Mouse (Mus musculus): ENCODE measurements around the gene Pip4p1. TPM values are rescaled to one million over a fixed set of nuclear protein-coding genes. Genes with fewer than 3 reads are reported as not detected.
"Not testable (repeated sequence)": the region's sequence is repeated elsewhere in the genome, so short reads cannot be mapped to it uniquely, and the experiment has no call there.

Gene Pip4p1
- polyA plus RNA-seq (2014; fragmentation: Nextera tagmentation; extraction: Ambion mirVana), result 30.3 and 33.6 TPM in 2 replicates

GRCm38 (mm10) chr14:50930754-50931492 is at the start of gene Pip4p1, which contains the start of gene Pnp:
TSS of gene Pip4p1 (minus strand) at chr14:50930856.
TSS of gene Pnp (plus strand) at chr14:50931082.
- peak within 1 kb of the TSS; percentile 97 for H3K4me3 ChIP-seq (ENCODE audit: low read depth, low read length)
- H3K4me2 ChIP-seq, result peak within 1 kb of the TSS; percentile 87
- peaks cover 24% of the 10 kb centered on the region for H3K36me3 ChIP-seq (ENCODE audit: control insufficient read depth, insufficient read depth, low read length)
- H3K9ac ChIP-seq (ENCODE audit: low read depth, low read length), result peak within 1 kb of the TSS; percentile 97
- H3K9me3 ChIP-seq (replicated peaks; ENCODE audit: control insufficient read depth, low read length), result no peaks in the 10 kb centered on the region
- peak within 1 kb of the TSS; percentile 89 for H3K27ac ChIP-seq (ENCODE audit: low read depth, low read length)
- peak; percentile 100 for ATAC-seq (replicated peaks; ENCODE audit: insufficient number of reproducible peaks, low FRiP score, low TSS enrichment)
- WGBS (ENCODE audit: insufficient replicate concordance), result under 1% methylated on average over 67 of the region's 68 CpGs
- H3K4me1 ChIP-seq (ENCODE audit: control insufficient read depth, insufficient read depth, low read length), result peaks cover 7% of the 10 kb centered on the region
- H3K27me3 ChIP-seq (ENCODE audit: control insufficient read depth, insufficient read depth, low read length), result no peaks in the 10 kb centered on the region

GRCm38 (mm10) chr14:50979631-50980030 is 49.0 kb upstream of the Pip4p1 start:
- H3K36me3 ChIP-seq (ENCODE audit: control insufficient read depth, insufficient read depth, low read length), result no peaks in the 10 kb centered on the region
- ATAC-seq (replicated peaks; ENCODE audit: insufficient number of reproducible peaks, low FRiP score, low TSS enrichment), result no peak
- no peaks in the 10 kb centered on the region for H3K27me3 ChIP-seq (ENCODE audit: control insufficient read depth, insufficient read depth, low read length)
- H3K4me2 ChIP-seq, result no peak overlapping the region
- no peaks in the 10 kb centered on the region for H3K4me1 ChIP-seq (ENCODE audit: control insufficient read depth, insufficient read depth, low read length)
- no peak overlapping the region for H3K9ac ChIP-seq (ENCODE audit: low read depth, low read length)
- H3K9me3 ChIP-seq (replicated peaks; ENCODE audit: control insufficient read depth, low read length), result no peaks in the 10 kb centered on the region; the same call in 1 of the 2 replicates
- no peak overlapping the region for H3K27ac ChIP-seq (ENCODE audit: low read depth, low read length)
- H3K4me3 ChIP-seq (ENCODE audit: low read depth, low read length), result no peak overlapping the region

GRCm38 (mm10) chr14:50978451-50978850 is 47.8 kb upstream of the Pip4p1 start:
- 79% methylated on average over 6 of the region's 6 CpGs for WGBS (ENCODE audit: insufficient replicate concordance)
- not testable (repeated sequence) for ATAC-seq (replicated peaks; ENCODE audit: insufficient number of reproducible peaks, low FRiP score, low TSS enrichment)

DNA sequence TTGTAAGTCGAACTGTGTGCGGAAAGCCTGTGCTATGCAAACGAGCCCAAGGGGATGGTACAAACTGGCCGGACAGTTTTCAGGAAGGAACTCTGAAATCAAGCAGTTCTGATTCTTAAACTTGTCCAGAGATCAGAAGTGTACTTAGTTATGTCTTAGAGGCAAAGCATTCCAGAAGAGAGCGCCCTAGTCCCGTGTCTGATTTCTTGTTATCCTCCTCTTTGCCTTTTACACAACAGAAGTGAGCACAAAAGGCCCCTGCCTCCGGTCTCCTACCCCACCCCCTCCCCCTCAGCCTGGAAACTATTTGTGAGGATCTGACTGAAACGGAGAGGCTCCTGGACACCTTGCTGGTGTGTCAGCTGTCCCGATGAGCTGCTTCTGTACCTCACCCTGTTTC is 46.0 kb upstream of the Pip4p1 start:
- Histone ChIP-seq H3K4me3 (ENCODE audit: low read depth, low read length) (no peak overlapping the region), H3K4me2 (peak overlapping the region; percentile 32), H3K9me3 (replicated peaks; ENCODE audit: control insufficient read depth, low read length) (no peaks in the 10 kb centered on the region), H3K4me1 (ENCODE audit: control insufficient read depth, insufficient read depth, low read length) (no peaks in the 10 kb centered on the region), H3K27ac (ENCODE audit: low read depth, low read length) (no peak overlapping the region), H3K36me3 (ENCODE audit: control insufficient read depth, insufficient read depth, low read length) (no peaks in the 10 kb centered on the region), H3K27me3 (ENCODE audit: control insufficient read depth, insufficient read depth, low read length) (no peaks in the 10 kb centered on the region), H3K9ac (ENCODE audit: low read depth, low read length) (no peak overlapping the region)
- peak; percentile 58; the same call in 1 of the 2 replicates for ATAC-seq (replicated peaks; ENCODE audit: insufficient number of reproducible peaks, low FRiP score, low TSS enrichment)
- 25% methylated on average over 9 of the region's 9 CpGs for WGBS (ENCODE audit: insufficient replicate concordance)

More at GRCm38 (mm10) chr14:50978451-50978850, 47.8 kb upstream of the Pip4p1 start:
- not testable (repeated sequence) for H3K4me3 ChIP-seq (ENCODE audit: low read depth, low read length); H3K9ac ChIP-seq (ENCODE audit: low read depth, low read length); H3K36me3 ChIP-seq (ENCODE audit: control insufficient read depth, insufficient read depth, low read length); H3K4me1 ChIP-seq (ENCODE audit: control insufficient read depth, insufficient read depth, low read length); H3K27me3 ChIP-seq (ENCODE audit: control insufficient read depth, insufficient read depth, low read length); H3K9me3 ChIP-seq (replicated peaks; ENCODE audit: control insufficient read depth, low read length); H3K4me2 ChIP-seq; H3K27ac ChIP-seq (ENCODE audit: low read depth, low read length)

- Histone ChIP-seq H3K4me3 (ENCODE audit: low read depth, low read length) (no peak overlapping the region), H3K9me3 (replicated peaks; ENCODE audit: control insufficient read depth, low read length) (no peaks in the 10 kb centered on the region), H3K36me3 (ENCODE audit: control insufficient read depth, insufficient read depth, low read length) (no peaks in the 10 kb centered on the region), H3K4me1 (ENCODE audit: control insufficient read depth, insufficient read depth, low read length) (no peaks in the 10 kb centered on the region), H3K9ac (ENCODE audit: low read depth, low read length) (no peak overlapping the region), H3K4me2 (no peak overlapping the region), H3K27ac (ENCODE audit: low read depth, low read length) (no peak overlapping the region), H3K27me3 (ENCODE audit: control insufficient read depth, insufficient read depth, low read length) (no peaks in the 10 kb centered on the region)
- no peak for ATAC-seq (replicated peaks; ENCODE audit: insufficient number of reproducible peaks, low FRiP score, low TSS enrichment)
- 45% methylated on average over 5 of the region's 5 CpGs for WGBS (ENCODE audit: insufficient replicate concordance)
Observed at GRCm38 (mm10) chr14:50975001-50975400, 44.3 kb upstream of the Pip4p1 start.

DNA sequence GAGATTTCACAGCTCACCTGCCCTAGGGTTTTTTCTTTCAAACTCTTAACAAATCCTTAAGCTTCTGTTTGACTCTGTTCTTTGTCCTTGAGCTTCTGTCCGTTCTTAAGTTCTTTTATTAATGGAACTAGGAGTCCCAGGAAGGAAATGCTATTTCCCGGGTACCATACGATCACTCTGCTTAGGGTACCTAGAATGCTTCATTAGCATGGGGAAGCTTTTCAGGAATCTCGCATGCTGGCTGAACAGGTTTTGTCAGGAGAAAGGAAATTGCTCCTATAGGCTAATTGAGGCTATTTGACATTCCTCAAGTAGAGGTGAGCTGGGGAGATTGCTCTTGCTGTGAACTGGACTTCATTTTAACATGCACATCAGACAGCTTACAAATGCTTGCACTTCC is 43.0 kb upstream of the Pip4p1 start:
- H3K9ac ChIP-seq (ENCODE audit: low read depth, low read length), result no peak overlapping the region
- no peak overlapping the region for H3K27ac ChIP-seq (ENCODE audit: low read depth, low read length)
- no peaks in the 10 kb centered on the region for H3K9me3 ChIP-seq (replicated peaks; ENCODE audit: control insufficient read depth, low read length)
- no peak overlapping the region for H3K4me2 ChIP-seq
- 43% methylated on average over 4 of the region's 4 CpGs for WGBS (ENCODE audit: insufficient replicate concordance)
- H3K36me3 ChIP-seq (ENCODE audit: control insufficient read depth, insufficient read depth, low read length), result no peaks in the 10 kb centered on the region
- no peak for ATAC-seq (replicated peaks; ENCODE audit: insufficient number of reproducible peaks, low FRiP score, low TSS enrichment)
- no peaks in the 10 kb centered on the region for H3K27me3 ChIP-seq (ENCODE audit: control insufficient read depth, insufficient read depth, low read length)
- no peak overlapping the region for H3K4me3 ChIP-seq (ENCODE audit: low read depth, low read length)
- no peaks in the 10 kb centered on the region for H3K4me1 ChIP-seq (ENCODE audit: control insufficient read depth, insufficient read depth, low read length)

DNA sequence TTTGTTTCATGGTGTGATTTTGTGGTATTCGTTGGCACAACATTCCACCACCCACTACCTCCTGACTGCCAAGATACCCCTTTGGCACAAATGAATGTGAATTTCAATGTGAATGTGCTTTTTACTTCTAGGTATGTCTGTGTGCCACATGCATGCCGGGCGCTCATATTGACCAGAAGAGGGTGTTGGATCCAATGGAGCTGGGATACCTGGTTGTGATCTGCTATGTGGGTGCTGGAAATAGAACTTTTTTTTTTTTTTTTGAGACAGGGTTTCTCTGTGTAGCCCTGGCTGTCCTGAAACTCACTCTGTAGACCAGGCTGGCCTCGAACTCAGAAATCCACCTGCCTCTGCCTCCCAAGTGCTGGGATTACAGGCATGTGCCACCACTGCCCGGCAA is 42.4 kb upstream of the Pip4p1 start:
- H3K4me3 ChIP-seq (ENCODE audit: low read depth, low read length); H3K9me3 ChIP-seq (replicated peaks; ENCODE audit: control insufficient read depth, low read length); H3K4me2 ChIP-seq; H3K4me1 ChIP-seq (ENCODE audit: control insufficient read depth, insufficient read depth, low read length); H3K27ac ChIP-seq (ENCODE audit: low read depth, low read length); ATAC-seq (replicated peaks; ENCODE audit: insufficient number of reproducible peaks, low FRiP score, low TSS enrichment); H3K27me3 ChIP-seq (ENCODE audit: control insufficient read depth, insufficient read depth, low read length); H3K9ac ChIP-seq (ENCODE audit: low read depth, low read length); H3K36me3 ChIP-seq (ENCODE audit: control insufficient read depth, insufficient read depth, low read length): not testable (repeated sequence)
- 86% methylated on average over 5 of the region's 5 CpGs for WGBS (ENCODE audit: insufficient replicate concordance)

DNA sequence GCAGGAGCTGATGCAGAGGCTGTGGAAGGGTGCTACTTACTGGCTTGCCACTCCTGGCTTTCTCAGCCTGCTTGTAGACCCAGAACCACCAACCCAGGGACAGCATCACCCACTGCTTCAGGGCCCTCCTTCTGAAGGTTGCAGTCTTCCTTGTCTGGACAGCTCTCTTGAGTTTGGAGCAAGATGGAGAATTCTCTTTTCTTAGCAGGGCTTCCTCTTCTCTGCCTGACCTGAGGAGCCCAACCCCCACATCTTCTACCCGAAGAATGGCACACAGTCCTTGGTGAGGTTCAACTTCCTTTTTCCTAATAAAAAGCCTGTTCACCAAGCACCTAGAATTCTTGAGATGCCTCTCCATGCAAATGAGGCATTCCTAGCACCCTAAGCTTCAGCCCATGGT is 40.2 kb upstream of the Pip4p1 start:
- Histone ChIP-seq H3K4me1 (ENCODE audit: control insufficient read depth, insufficient read depth, low read length) (no peaks in the 10 kb centered on the region), H3K36me3 (ENCODE audit: control insufficient read depth, insufficient read depth, low read length) (no peaks in the 10 kb centered on the region), H3K27me3 (ENCODE audit: control insufficient read depth, insufficient read depth, low read length) (no peaks in the 10 kb centered on the region), H3K9me3 (replicated peaks; ENCODE audit: control insufficient read depth, low read length) (no peaks in the 10 kb centered on the region), H3K9ac (ENCODE audit: low read depth, low read length) (no peak overlapping the region), H3K27ac (ENCODE audit: low read depth, low read length) (no peak overlapping the region), H3K4me2 (no peak overlapping the region), H3K4me3 (ENCODE audit: low read depth, low read length) (no peak overlapping the region)
- 50% methylated on average over 1 of the region's 1 CpGs for WGBS (ENCODE audit: insufficient replicate concordance)
- ATAC-seq (replicated peaks; ENCODE audit: insufficient number of reproducible peaks, low FRiP score, low TSS enrichment), result no peak
